Mouse (Mus musculus) heart, embryonic 15.5 days (tissue): ENCODE results near the gene Gbgt1. TPM values are rescaled to one million over a fixed set of nuclear protein-coding genes. Genes with fewer than 3 reads are reported as not detected.

Experiments used
- ATAC-seq: fragments of 200-750 bp; cut with Nextera tagmentation; replicated peaks from 2 replicates; pipeline ENCODE4 v1.8.0; 2017; ENCODE audit warnings: low read depth, moderate TSS enrichment; ENCODE audit not compliant: insufficient number of reproducible peaks, insufficient read depth, low FRiP score
- H3K27ac ChIP-seq: fragments of 300-500 bp; sonication (generic); 2 replicates; pipeline ENCODE4 v1.5.1; 2015; ENCODE audit warnings: mild to moderate bottlenecking, inconsistent platforms
- H3K27me3 ChIP-seq: fragments of 300-500 bp; sonication (generic); 2 replicates; pipeline ENCODE4 v1.6.1; 2015; ENCODE audit warnings: inconsistent platforms
- H3K36me3 ChIP-seq: fragments of 300-500 bp; sonication (generic); 2 replicates; pipeline ENCODE4 v1.6.1; 2015; ENCODE audit warnings: mild to moderate bottlenecking, inconsistent platforms
- H3K4me1 ChIP-seq: fragments of 300-500 bp; sonication (generic); replicated peaks from 2 replicates; pipeline ENCODE4 v1.6.1; 2015; ENCODE audit warnings: inconsistent platforms
- H3K4me2 ChIP-seq: fragments of 300-500 bp; sonication (generic); 2 replicates; pipeline ENCODE4 v1.6.1; 2015; ENCODE audit warnings: inconsistent platforms, mild to moderate bottlenecking, moderate library complexity
- H3K4me3 ChIP-seq: fragments of 300-500 bp; sonication (generic); 2 replicates; pipeline ENCODE4 v1.5.1; 2015; ENCODE audit warnings: mild to moderate bottlenecking, inconsistent platforms
- H3K9ac ChIP-seq: fragments of 300-500 bp; sonication (generic); 2 replicates; pipeline ENCODE4 v1.6.1; 2015; ENCODE audit warnings: mild to moderate bottlenecking, inconsistent platforms
- H3K9me3 ChIP-seq: fragments of 300-500 bp; sonication (generic); replicated peaks from 2 replicates; pipeline ENCODE4 v1.6.1; 2016; ENCODE audit warnings: inconsistent platforms
- WGBS: fragments of 180-500 bp; shearing (Covaris S2); methylation state at CpG from one replicate; pipeline ENCODE4 v1.1.7; 2015; ENCODE audit warnings: mixed read lengths; 5-methylcytosine and 5-hydroxymethylcytosine counted together
- polyA plus RNA-seq: library from polyadenylated mRNA; unstranded; fragments of >200 nt; fragmentation: Nextera tagmentation; extraction: Ambion mirVana; gene quantifications from 2 replicates; pipeline ENCODE4 v1.2.1, GENCODE M21; 2015

Gene Gbgt1
- polyA plus RNA-seq, 1 experiment from 2014 or later, result 0.67 TPM

DNA sequence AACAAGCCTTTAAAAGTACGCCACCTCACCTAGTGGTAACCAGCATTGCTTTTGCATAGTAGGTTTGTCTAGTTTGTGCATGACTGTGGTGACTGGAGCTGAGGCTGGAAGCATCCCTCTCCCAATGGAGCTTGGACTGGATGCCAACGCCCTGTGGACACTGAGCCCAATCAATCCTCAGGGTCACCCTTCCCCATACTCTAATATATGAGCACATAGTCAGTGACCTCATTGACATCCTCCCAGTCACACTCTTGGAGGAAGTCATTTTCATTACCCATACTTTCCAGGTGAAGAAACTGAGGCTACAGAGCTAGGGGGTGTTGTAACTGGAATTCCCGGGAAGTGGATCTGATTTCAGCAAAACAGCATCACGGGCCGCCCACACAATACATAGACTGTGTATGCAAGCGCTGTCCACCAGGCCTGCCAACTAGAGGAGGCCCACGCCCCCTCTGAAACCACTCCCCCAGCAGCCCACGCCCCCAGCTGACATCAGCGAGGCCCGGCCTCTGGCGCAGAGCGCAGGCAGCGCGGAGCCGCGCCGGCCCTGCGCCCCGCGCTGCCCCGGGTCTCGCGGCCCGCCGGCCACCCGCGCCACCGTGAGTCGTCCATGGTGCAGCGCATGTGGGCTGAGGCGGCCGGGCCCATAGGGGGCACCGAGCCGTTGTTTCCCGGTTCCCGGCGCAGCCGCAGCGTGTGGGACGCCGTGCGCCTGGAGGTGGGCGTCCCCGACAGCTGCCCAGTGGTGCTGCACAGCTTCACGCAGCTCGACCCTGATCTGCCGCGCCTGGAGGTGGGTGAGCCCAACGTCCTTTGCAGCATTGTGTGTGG lies 36.5 kb downstream of the Gbgt1 start:
- Histone ChIP-seq H3K27me3 (no peaks in the 10 kb centered on the region), H3K4me1 (peaks cover 80% of the 10 kb centered on the region), H3K9me3 (no peaks in the 10 kb centered on the region), H3K9ac (peak overlapping the region; percentile 81), H3K4me2 (peak overlapping the region; percentile 88), H3K36me3 (no peaks in the 10 kb centered on the region), H3K4me3 (peak overlapping the region; percentile 78), H3K27ac (peak overlapping the region; percentile 84)
- 3% methylated on average over 48 of the region's 49 CpGs for WGBS
- ATAC-seq, result peak; percentile 89

- Histone ChIP-seq H3K4me1 (peaks cover 88% of the 10 kb centered on the region), H3K27ac (peak overlapping the region; percentile 84), H3K4me3 (peak overlapping the region; percentile 78), H3K27me3 (no peaks in the 10 kb centered on the region), H3K9ac (peak overlapping the region; percentile 81), H3K9me3 (no peaks in the 10 kb centered on the region), H3K4me2 (peak overlapping the region; percentile 88), H3K36me3 (no peaks in the 10 kb centered on the region)
- ATAC-seq, result no peak
- 59% methylated on average over 7 of the region's 7 CpGs for WGBS
Measured at GRCm38 (mm10) chr2:28533901-28534435, 37.3 kb downstream of the Gbgt1 start.

DNA sequence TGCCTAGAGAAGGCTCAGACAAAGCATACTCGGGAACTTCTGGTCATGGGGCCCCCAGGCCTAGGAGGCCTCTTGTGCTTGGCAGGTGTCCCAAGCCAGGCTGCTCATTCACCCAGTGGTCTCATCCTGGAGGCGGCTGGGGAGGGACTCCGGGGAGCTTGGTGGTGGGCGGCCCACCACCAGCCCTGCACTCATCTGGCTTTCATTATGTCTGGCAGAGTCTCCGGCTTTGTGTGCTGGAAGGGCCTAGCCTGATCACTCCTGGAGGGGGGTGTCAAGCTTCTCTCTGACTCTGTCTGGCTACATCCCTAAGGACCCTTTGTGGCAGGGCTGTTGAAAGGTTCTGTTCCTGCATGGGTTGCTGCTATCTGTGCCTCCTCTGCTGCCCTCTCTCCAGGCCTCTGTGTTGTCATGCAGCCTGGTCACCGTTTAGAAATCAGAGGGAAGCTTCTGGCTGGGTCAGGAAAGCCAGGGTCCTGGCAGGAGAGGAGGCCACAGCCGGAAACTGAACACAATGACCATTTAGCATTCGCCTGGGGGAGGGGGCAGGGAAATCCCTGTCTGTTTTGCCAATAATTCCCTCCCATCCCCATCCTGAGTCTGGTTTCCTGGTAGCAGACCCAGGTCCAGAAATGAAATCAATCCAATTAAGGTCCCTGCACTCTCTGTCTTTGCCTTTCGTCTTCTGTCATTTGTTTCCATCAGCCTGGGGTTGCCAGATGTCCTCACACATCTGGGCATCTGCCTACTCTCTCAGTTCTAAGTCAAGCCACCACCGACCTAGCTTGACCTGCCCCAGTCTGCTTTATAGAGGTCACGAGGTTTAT lies 38.0 kb downstream of the Gbgt1 start:
- H3K4me3 ChIP-seq, result peak overlapping the region; percentile 78
- WGBS, result 33% methylated on average over 11 of the region's 11 CpGs
- H3K9me3 ChIP-seq, result no peaks in the 10 kb centered on the region
- H3K27me3 ChIP-seq, result no peaks in the 10 kb centered on the region
- H3K4me2 ChIP-seq, result peak overlapping the region; percentile 88
- H3K4me1 ChIP-seq, result peaks cover 92% of the 10 kb centered on the region
- ATAC-seq, result peak; percentile 23; the same call in 1 of the 2 replicates
- H3K36me3 ChIP-seq, result no peaks in the 10 kb centered on the region
- H3K27ac ChIP-seq, result peak overlapping the region; percentile 84
- H3K9ac ChIP-seq, result peak overlapping the region; percentile 81

DNA sequence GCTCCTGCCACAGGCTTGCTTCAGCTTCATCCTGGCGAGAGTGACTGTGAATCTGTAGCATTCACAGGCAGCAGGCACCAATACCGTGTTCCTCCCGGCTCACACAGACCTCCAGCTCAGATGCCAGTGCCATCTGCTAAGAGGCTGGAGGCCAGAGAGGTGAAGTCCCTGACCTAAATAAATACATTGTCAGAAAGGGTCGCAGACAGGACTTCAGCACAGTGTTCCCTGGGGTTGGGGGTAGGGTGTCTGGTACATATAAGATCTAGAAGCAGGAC lies 38.5 kb downstream of the Gbgt1 start:
- no peak for ATAC-seq

DNA sequence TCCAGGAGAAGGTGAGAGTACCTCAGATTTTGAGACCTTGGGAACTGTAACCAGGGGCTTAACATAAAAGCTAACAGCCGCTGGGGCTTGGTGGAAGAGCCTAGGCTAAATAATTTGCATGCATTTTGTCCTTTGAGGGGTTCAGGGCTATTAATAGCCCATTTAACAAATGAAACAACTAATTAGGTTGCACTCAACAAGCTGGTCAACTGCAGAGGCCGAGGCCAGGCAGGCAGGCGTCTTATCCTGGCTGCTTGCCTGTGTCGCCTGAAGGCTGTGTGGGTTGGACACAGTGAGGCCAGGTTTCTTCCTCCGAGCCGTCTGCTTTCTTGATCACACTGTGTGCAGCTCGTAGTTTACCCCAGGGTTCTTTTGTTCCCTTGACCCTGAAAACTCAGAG lies 39.0 kb downstream of the Gbgt1 start:
- Histone ChIP-seq H3K4me1 (peaks cover 94% of the 10 kb centered on the region), H3K36me3 (no peaks in the 10 kb centered on the region), H3K4me2 (peak overlapping the region; percentile 88), H3K27ac (peak overlapping the region; percentile 84), H3K27me3 (no peaks in the 10 kb centered on the region), H3K9me3 (no peaks in the 10 kb centered on the region), H3K9ac (no peak overlapping the region), H3K4me3 (peak overlapping the region; percentile 78; the same call in 1 of the 2 replicates)
- no peak for ATAC-seq
- WGBS, result 32% methylated on average over 7 of the region's 7 CpGs

More for the DNA sequence above, 38.5 kb downstream of the Gbgt1 start:
- WGBS, result 35% methylated on average over 4 of the region's 4 CpGs
- peak overlapping the region; percentile 78 for H3K4me3 ChIP-seq
- H3K4me2 ChIP-seq, result peak overlapping the region; percentile 88
- no peaks in the 10 kb centered on the region for H3K9me3 ChIP-seq
- H3K9ac ChIP-seq, result no peak overlapping the region
- H3K4me1 ChIP-seq, result peaks cover 92% of the 10 kb centered on the region
- H3K36me3 ChIP-seq, result no peaks in the 10 kb centered on the region
- H3K27ac ChIP-seq, result peak overlapping the region; percentile 84
- H3K27me3 ChIP-seq, result no peaks in the 10 kb centered on the region

GRCm38 (mm10) chr2:28536166-28536565 lies 39.5 kb downstream of the Gbgt1 start:
- no peak for ATAC-seq
- Histone ChIP-seq H3K27me3 (no peaks in the 10 kb centered on the region), H3K4me3 (no peak overlapping the region), H3K4me1 (peaks cover 89% of the 10 kb centered on the region), H3K27ac (peak overlapping the region; percentile 84), H3K9me3 (no peaks in the 10 kb centered on the region), H3K4me2 (peak overlapping the region; percentile 88), H3K9ac (no peak overlapping the region), H3K36me3 (no peaks in the 10 kb centered on the region)
- WGBS, result 46% methylated on average over 4 of the region's 4 CpGs

DNA sequence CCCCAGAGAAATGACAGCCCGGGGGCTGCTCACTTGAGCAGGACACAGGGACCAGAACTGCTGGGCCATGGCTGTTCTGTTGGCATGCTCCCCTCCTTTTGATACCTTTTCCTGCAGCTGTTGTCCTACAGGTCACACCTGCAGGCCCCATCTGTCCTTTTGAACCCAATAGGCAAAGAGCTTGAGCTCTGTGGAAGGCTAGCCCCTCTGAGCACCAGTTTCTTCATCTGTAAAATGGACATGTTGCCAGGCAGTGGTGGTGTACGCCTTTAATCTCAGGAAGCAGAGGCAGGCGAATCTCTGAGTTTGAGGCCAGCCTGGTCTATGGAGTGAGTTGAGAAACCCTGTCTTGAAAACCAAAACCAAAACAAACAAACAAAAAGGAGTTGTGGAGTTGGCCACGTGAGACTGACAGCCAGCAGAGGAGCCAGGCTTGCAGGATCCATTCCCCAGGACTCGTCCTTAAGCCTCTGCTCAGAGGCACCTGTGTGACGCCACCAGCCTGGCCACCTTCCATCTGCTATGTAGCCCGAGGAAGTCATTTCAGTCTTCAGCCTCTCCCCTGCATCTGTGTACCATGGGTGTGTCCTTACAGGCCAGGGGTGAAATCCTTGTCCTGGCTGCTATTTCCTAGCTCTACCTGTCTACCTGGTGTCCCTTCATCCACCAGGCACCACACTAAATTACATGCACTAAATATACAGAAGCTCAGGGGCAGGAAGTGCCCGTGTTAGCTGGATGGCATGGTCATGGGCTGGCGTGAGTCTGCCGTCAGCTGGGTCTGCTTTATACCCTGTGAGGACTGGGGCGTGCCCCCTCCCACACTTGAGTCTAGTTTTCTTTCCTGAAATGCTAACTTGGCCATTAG lies 40.3 kb downstream of the Gbgt1 start:
- peaks cover 84% of the 10 kb centered on the region for H3K4me1 ChIP-seq
- no peaks in the 10 kb centered on the region for H3K27me3 ChIP-seq
- H3K4me3 ChIP-seq, result no peak overlapping the region
- peak overlapping the region; percentile 84; the same call in 1 of the 2 replicates for H3K27ac ChIP-seq
- H3K9ac ChIP-seq, result no peak overlapping the region
- no peak for ATAC-seq
- no peaks in the 10 kb centered on the region for H3K36me3 ChIP-seq
- H3K4me2 ChIP-seq, result no peak overlapping the region; the same call in 1 of the 2 replicates
- H3K9me3 ChIP-seq, result no peaks in the 10 kb centered on the region
- 77% methylated on average over 11 of the region's 11 CpGs for WGBS

DNA sequence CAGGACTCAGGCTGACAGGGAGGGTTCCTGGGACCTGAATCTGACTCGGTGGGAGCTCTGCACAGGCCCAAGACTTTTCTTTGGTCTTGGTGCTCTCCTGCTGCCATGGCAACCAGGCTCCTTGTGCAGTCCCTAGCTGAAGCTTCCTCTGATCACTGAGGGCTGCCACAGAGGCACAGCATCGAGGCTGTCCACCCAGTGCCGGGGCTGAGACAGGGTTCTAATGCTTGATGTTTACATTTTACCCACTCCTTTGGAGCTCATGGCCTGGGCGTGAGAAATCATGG lies 40.9 kb downstream of the Gbgt1 start:
- Histone ChIP-seq H3K9ac (no peak overlapping the region), H3K27ac (no peak overlapping the region), H3K4me2 (no peak overlapping the region), H3K27me3 (no peaks in the 10 kb centered on the region), H3K4me1 (peaks cover 79% of the 10 kb centered on the region), H3K36me3 (peaks cover 5% of the 10 kb centered on the region), H3K9me3 (no peaks in the 10 kb centered on the region), H3K4me3 (no peak overlapping the region)
- ATAC-seq, result no peak
- 61% methylated on average over 4 of the region's 4 CpGs for WGBS

GRCm38 (mm10) chr2:28537995-28538816 lies 41.5 kb downstream of the Gbgt1 start:
- WGBS, result 71% methylated on average over 8 of the region's 8 CpGs

GRCm38 (mm10) chr2:28538817-28539128 lies 42.1 kb downstream of the Gbgt1 start:
- Histone ChIP-seq H3K9ac (peak overlapping the region; percentile 12; the same call in 1 of the 2 replicates), H3K27ac (peak overlapping the region; percentile 64), H3K4me2 (no peak overlapping the region)

More at GRCm38 (mm10) chr2:28537995-28538816, 41.5 kb downstream of the Gbgt1 start:
- Histone ChIP-seq H3K4me3 (no peak overlapping the region), H3K9ac (no peak overlapping the region), H3K27ac (peak overlapping the region; percentile 64; the same call in 1 of the 2 replicates), H3K4me2 (no peak overlapping the region), H3K4me1 (peaks cover 73% of the 10 kb centered on the region), H3K36me3 (peaks cover 7% of the 10 kb centered on the region), H3K9me3 (no peaks in the 10 kb centered on the region), H3K27me3 (no peaks in the 10 kb centered on the region)
- ATAC-seq, result no peak

More at GRCm38 (mm10) chr2:28538817-28539128, 42.1 kb downstream of the Gbgt1 start:
- peaks cover 69% of the 10 kb centered on the region for H3K4me1 ChIP-seq
- no peak for ATAC-seq
- peaks cover 11% of the 10 kb centered on the region for H3K36me3 ChIP-seq
- H3K27me3 ChIP-seq, result no peaks in the 10 kb centered on the region
- H3K4me3 ChIP-seq, result no peak overlapping the region
- 71% methylated on average over 1 of the region's 1 CpGs for WGBS
- no peaks in the 10 kb centered on the region for H3K9me3 ChIP-seq
